ENCODE assay signal across 20 mouse cellular contexts in the genomic region with DNA sequence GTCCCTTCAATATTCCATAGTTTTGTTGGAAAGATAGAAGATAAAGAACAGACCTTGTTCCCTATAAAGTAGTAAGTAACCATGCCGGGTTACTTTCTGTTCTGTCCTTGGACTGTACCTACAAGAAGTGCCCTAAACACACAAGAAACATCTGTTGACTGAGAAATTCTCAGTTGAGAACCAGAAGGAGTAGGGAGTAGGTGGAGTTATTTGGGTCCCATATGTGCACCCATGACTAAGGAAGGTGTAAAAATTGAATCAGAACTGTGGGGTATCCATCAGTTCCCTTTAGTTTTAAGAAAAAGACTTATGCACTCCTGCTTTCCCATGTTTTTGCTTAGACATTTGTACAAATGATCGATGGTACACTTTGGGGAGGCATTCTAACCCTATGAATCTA.
DNase-seq lines count a peak whose midpoint lies in the region; ATAC-seq lines count a peak whose summit lies in the region.
"Had no signal": no experiment of that assay in that cellular context is flagged by ENCODE, and none has a peak within 500 bp of the region (broad histone marks: within the 10 kb centered on the region; RNA-seq: fewer than 3 reads in every experiment).

No protein-coding gene starts in this region.

- ATAC-seq in frontal cortex, adult (ENCODE audit: low TSS enrichment) = peak; percentile 81
- ATAC-seq: forebrain, embryonic 14.5 days; forebrain, postnatal 0 days; hindbrain, postnatal 0 days; inflammation-experienced regulatory T-cells, adult 6 months had no signal

- DNase-seq in frontal cortex, postnatal 25 days (ENCODE audit: low spot score in 2 of 2) = no peak
- peak; percentile 23 for DNase-seq in layer of hippocampus, adult 9-11 months
- DNase-seq in layer of hippocampus, postnatal 36 days = no peak
- DNase-seq in right cerebral cortex, adult 18-20 months = peak; percentile 63
- no peak for DNase-seq in right cerebral cortex, postnatal 4 days
- DNase-seq: adrenal gland, postnatal 10 days; adrenal gland, postnatal 36 days; cerebellum, adult 11 months; cerebellum, adult 2 months; cerebellum, adult 9-11 months; cerebellum, postnatal 25 days; forebrain, postnatal 0 days; gastrocnemius, postnatal 36 days; heart, adult 2 months; heart, postnatal 14 days; heart, postnatal 4 days had no signal

Comparison
In these comparisons a context has a peak if more than half of its experiments do, and no peak if none do; other contexts are left out.
1. DNase-seq: peak in layer of hippocampus, adult 9-11 months (single experiment) and right cerebral cortex, adult 18-20 months (single experiment); none in frontal cortex, postnatal 25 days (0 of 2), layer of hippocampus, postnatal 36 days (0 of 2) and right cerebral cortex, postnatal 4 days (single experiment).